Comparison of ENCODE assay signal across 14 mouse cellular contexts in genomic region chr8:95879823-95880222, GRCm38 (mm10).
"Had no signal": no experiment of that assay in that cellular context is flagged by ENCODE, and none has a peak within 500 bp of the region (broad histone marks: within the 10 kb centered on the region; RNA-seq: fewer than 3 reads in every experiment).

No protein-coding gene starts in this region.

- ATAC-seq: midbrain, embryonic 13.5 days had no signal

- H3K4me3 ChIP-seq: limb, embryonic 15.5 days; midbrain, embryonic 13.5 days had no signal

- H3K9ac ChIP-seq: limb, embryonic 15.5 days; midbrain, embryonic 13.5 days had no signal

- H3K9me3 ChIP-seq: limb, embryonic 15.5 days; midbrain, embryonic 13.5 days had no signal

- H3K27me3 ChIP-seq: limb, embryonic 15.5 days; midbrain, embryonic 13.5 days had no signal

- DNase-seq: kidney, adult 11 months; kidney, adult 9 months; kidney, postnatal 36 days; layer of hippocampus, adult 9-11 months; layer of hippocampus, postnatal 36 days; lung, adult 2 months; lung, postnatal 10 days; right cerebral cortex, postnatal 14 days; thymus, postnatal 14 days had no signal

- H3K4me2 ChIP-seq: limb, embryonic 15.5 days; midbrain, embryonic 13.5 days had no signal

- H3K27ac ChIP-seq: kidney, postnatal 0 days; limb, embryonic 15.5 days; macrophage; midbrain, embryonic 13.5 days; stomach, postnatal 0 days had no signal
